Mouse (Mus musculus) thymus, postnatal 0 days (tissue): ENCODE results near the gene Mcrip1. TPM values are rescaled to one million over a fixed set of nuclear protein-coding genes. Genes with fewer than 3 reads are reported as not detected.

Experiments
- DNase-seq: peaks from one replicate; pipeline ENCODE4 v3.0.0-alpha.2; 2015; ENCODE audit warnings: low spot score
- polyA plus RNA-seq: library from polyadenylated mRNA; unstranded; fragments of >200 nt; fragmentation: Nextera tagmentation; extraction: Ambion mirVana; gene quantifications from 2 replicates; pipeline ENCODE4 v1.2.1, GENCODE M21; 2015

The Mcrip1 gene
- polyA plus RNA-seq, 1 experiment from 2014 or later: 196 TPM

GRCm38 (mm10) chr11:120547469-120547868 lies 2.1 kb downstream of the Mcrip1 start:
- DNase-seq: peak; percentile 40

- no peak for DNase-seq
Observed at GRCm38 (mm10) chr11:120545964-120546363, 3.6 kb downstream of the Mcrip1 start.

GRCm38 (mm10) chr11:120542376-120542775 lies 7.2 kb downstream of the Mcrip1 start:
- no peak for DNase-seq

GRCm38 (mm10) chr11:120541907-120542306 lies 7.6 kb downstream of the Mcrip1 start:
- DNase-seq: no peak

- DNase-seq: no peak
Observed at GRCm38 (mm10) chr11:120539285-120540014, 10.1 kb downstream of the Mcrip1 start.

- no peak for DNase-seq
Observed at GRCm38 (mm10) chr11:120538955-120539284, 10.6 kb downstream of the Mcrip1 start.

GRCm38 (mm10) chr11:120538485-120538884 lies 11.0 kb downstream of the Mcrip1 start:
- DNase-seq: no peak

GRCm38 (mm10) chr11:120535804-120536203 lies 13.7 kb downstream of the Mcrip1 start:
- DNase-seq: no peak

- DNase-seq: no peak
Observed at GRCm38 (mm10) chr11:120535145-120535544, 14.4 kb downstream of the Mcrip1 start.

GRCm38 (mm10) chr11:120534093-120534492 lies 15.4 kb downstream of the Mcrip1 start:
- DNase-seq: no peak

- DNase-seq: no peak
Observed at GRCm38 (mm10) chr11:120531646-120532045, 17.9 kb downstream of the Mcrip1 start.

GRCm38 (mm10) chr11:120530085-120530964 lies 19.2 kb downstream of the Mcrip1 start, which contains the start of gene Gcgr:
Gcgr (plus strand) TSS chr11:120530699.
- no peak for DNase-seq

- DNase-seq: no peak
Observed at GRCm38 (mm10) chr11:120528903-120529302, 20.6 kb downstream of the Mcrip1 start.

- DNase-seq: no peak
Observed at GRCm38 (mm10) chr11:120527690-120528354, 21.7 kb downstream of the Mcrip1 start.

GRCm38 (mm10) chr11:120525959-120526358 lies 23.6 kb downstream of the Mcrip1 start:
- DNase-seq: no peak

GRCm38 (mm10) chr11:120522581-120522980 lies 26.9 kb downstream of the Mcrip1 start:
- no peak for DNase-seq

GRCm38 (mm10) chr11:120520967-120521540 lies 28.5 kb downstream of the Mcrip1 start:
- no peak for DNase-seq

- DNase-seq: no peak
Observed at GRCm38 (mm10) chr11:120520498-120520897, 29.0 kb downstream of the Mcrip1 start.

GRCm38 (mm10) chr11:120519738-120520137 lies 29.8 kb downstream of the Mcrip1 start:
- no peak for DNase-seq

GRCm38 (mm10) chr11:120518558-120518957 lies 31.0 kb downstream of the Mcrip1 start:
- DNase-seq: no peak

GRCm38 (mm10) chr11:120518027-120518426 lies 31.5 kb downstream of the Mcrip1 start:
- DNase-seq: no peak

GRCm38 (mm10) chr11:120517147-120517546 lies 32.4 kb downstream of the Mcrip1 start:
- DNase-seq: no peak
